Mouse (Mus musculus): ENCODE measurements at regions not wholly inside any gene's neighbourhood (a gene's known extent, or its start where the extent isn't known, plus 50 kb on each side); places are given as distances from the start of the nearest gene placed in this dataset.

- DNase-seq (ENCODE audit: low spot score in 2 of 2), result no peak
Observed at GRCm38 (mm10) chr15:63020826-63021225, 824.2 kb downstream of the Gsdmc2 start.

- DNase-seq (ENCODE audit: low spot score in 2 of 2), result no peak
Observed at GRCm38 (mm10) chr15:63017966-63018365, 827.0 kb downstream of the Gsdmc2 start.

- DNase-seq (ENCODE audit: low spot score in 2 of 2), result no peak
Observed at GRCm38 (mm10) chr15:63006471-63007228, 838.3 kb downstream of the Gsdmc2 start.

GRCm38 (mm10) chr15:62994691-62995090 is 850.3 kb downstream of the Gsdmc2 start:
- no peak for DNase-seq (ENCODE audit: low spot score in 2 of 2)

- DNase-seq (ENCODE audit: low spot score in 2 of 2), result no peak
Observed at GRCm38 (mm10) chr15:62986871-62987270, 858.1 kb downstream of the Gsdmc2 start.

- no peak for DNase-seq (ENCODE audit: low spot score in 2 of 2)
Observed at GRCm38 (mm10) chr15:62986147-62986546, 858.8 kb downstream of the Gsdmc2 start.

- DNase-seq (ENCODE audit: low spot score in 2 of 2), result no peak
Observed at GRCm38 (mm10) chr15:62970566-62970965, 874.4 kb downstream of the Gsdmc2 start.

GRCm38 (mm10) chr15:62962681-62963080 is 882.3 kb downstream of the Gsdmc2 start:
- no peak for DNase-seq (ENCODE audit: low spot score in 2 of 2)

- DNase-seq (ENCODE audit: low spot score in 2 of 2), result no peak
Observed at GRCm38 (mm10) chr15:62960623-62961022, 884.4 kb downstream of the Gsdmc2 start.

- no peak for DNase-seq (ENCODE audit: low spot score in 2 of 2)
Observed at GRCm38 (mm10) chr15:62958506-62959330, 886.3 kb downstream of the Gsdmc2 start.

GRCm38 (mm10) chr15:62954889-62955288 is 890.1 kb downstream of the Gsdmc2 start:
- no peak for DNase-seq (ENCODE audit: low spot score in 2 of 2)

GRCm38 (mm10) chr15:62954322-62954820 is 890.6 kb downstream of the Gsdmc2 start:
- no peak for DNase-seq (ENCODE audit: low spot score in 2 of 2)

- no peak for DNase-seq (ENCODE audit: low spot score in 2 of 2)
Observed at GRCm38 (mm10) chr15:62953215-62953941, 891.6 kb downstream of the Gsdmc2 start.

GRCm38 (mm10) chr15:62952487-62953214 is 892.3 kb downstream of the Gsdmc2 start:
- no peak for DNase-seq (ENCODE audit: low spot score in 2 of 2)

- DNase-seq (ENCODE audit: low spot score in 2 of 2), result no peak
Observed at GRCm38 (mm10) chr15:62939416-62939815, 905.6 kb downstream of the Gsdmc2 start.

GRCm38 (mm10) chr15:62937756-62938155 is 907.2 kb downstream of the Gsdmc2 start:
- DNase-seq (ENCODE audit: low spot score in 2 of 2), result no peak

- no peak for DNase-seq (ENCODE audit: low spot score in 2 of 2)
Observed at GRCm38 (mm10) chr15:62934522-62935189, 910.3 kb downstream of the Gsdmc2 start.

- no peak for DNase-seq (ENCODE audit: low spot score in 2 of 2)
Observed at GRCm38 (mm10) chr15:62920520-62920919, 924.5 kb downstream of the Gsdmc2 start.

- no peak for DNase-seq (ENCODE audit: low spot score in 2 of 2)
Observed at GRCm38 (mm10) chr15:62919264-62919663, 925.7 kb downstream of the Gsdmc2 start.

- DNase-seq (ENCODE audit: low spot score in 2 of 2), result no peak
Observed at GRCm38 (mm10) chr15:62908379-62908778, 936.6 kb downstream of the Gsdmc2 start.

GRCm38 (mm10) chr15:62907181-62907580 is 937.8 kb downstream of the Gsdmc2 start:
- no peak for DNase-seq (ENCODE audit: low spot score in 2 of 2)
